Mouse (Mus musculus) neural tube, embryonic 14.5 days (tissue): ENCODE measurements around the gene Prr14l. TPM values are rescaled to one million over a fixed set of nuclear protein-coding genes. Genes with fewer than 3 reads are reported as not detected.
A peak's percentile ranks its signal among the peaks of the same experiment; 100 is the strongest.

Experiments
- ATAC-seq: fragments of 200-750 bp; cut with Nextera tagmentation; 2 replicates; pipeline ENCODE4 v1.8.0; 2017; ENCODE audit warnings: low read depth, mild to moderate bottlenecking, moderate TSS enrichment, moderate library complexity
- H3K27ac ChIP-seq: fragments of 300-500 bp; sonication (generic); 2 replicates; pipeline ENCODE4 v1.5.1; 2014; ENCODE audit warnings: low read depth, mild to moderate bottlenecking, control low read depth, low read length, moderate library complexity, mixed read lengths
- H3K27me3 ChIP-seq: fragments of 300-500 bp; sonication (generic); 2 replicates; pipeline ENCODE4 v1.6.1; 2014; ENCODE audit warnings: low read length; ENCODE audit not compliant: control insufficient read depth, insufficient read depth
- H3K36me3 ChIP-seq: fragments of 300-500 bp; sonication (generic); 2 replicates; pipeline ENCODE4 v1.6.1; 2014; ENCODE audit warnings: low read length, mixed read lengths; ENCODE audit not compliant: control insufficient read depth, insufficient read depth
- H3K4me1 ChIP-seq: fragments of 300-500 bp; sonication (generic); 2 replicates; pipeline ENCODE4 v1.6.1; 2014; ENCODE audit warnings: low read length; ENCODE audit not compliant: control insufficient read depth, insufficient read depth
- H3K4me2 ChIP-seq: fragments of 300-500 bp; sonication (generic); 2 replicates; pipeline ENCODE4 v1.6.1; 2014; ENCODE audit warnings: mild to moderate bottlenecking, low read depth, low read length, control low read depth
- H3K4me3 ChIP-seq: fragments of 300-500 bp; sonication (generic); 2 replicates; pipeline ENCODE4 v1.5.1; 2014; ENCODE audit warnings: low read depth, low read length, control low read depth, mixed read lengths
- H3K9ac ChIP-seq: fragments of 300-500 bp; sonication (generic); replicated peaks from 2 replicates; pipeline ENCODE4 v1.6.1; 2014; ENCODE audit warnings: low read depth, mild to moderate bottlenecking, control low read depth, low read length, mixed read lengths
- H3K9me3 ChIP-seq: fragments of 300-500 bp; sonication (generic); 2 replicates; pipeline ENCODE4 v1.6.1; 2016; ENCODE audit warnings: low read length; ENCODE audit not compliant: control insufficient read depth
- WGBS: fragments of 180-500 bp; shearing (Covaris S2); extraction: QIAGEN DNeasy Blood & Tissue Kit; methylation state at CpG from one replicate; pipeline ENCODE4 v1.1.7; 2014; 5-methylcytosine and 5-hydroxymethylcytosine counted together
- polyA plus RNA-seq: library from polyadenylated mRNA; unstranded; fragments of >200 nt; fragmentation: Nextera tagmentation; extraction: Ambion mirVana; gene quantifications from 2 replicates; pipeline ENCODE4 v1.2.1, GENCODE M21; 2014

Prr14l gene
- 8.9 and 15.6 TPM in 2 replicates for polyA plus RNA-seq

DNA sequence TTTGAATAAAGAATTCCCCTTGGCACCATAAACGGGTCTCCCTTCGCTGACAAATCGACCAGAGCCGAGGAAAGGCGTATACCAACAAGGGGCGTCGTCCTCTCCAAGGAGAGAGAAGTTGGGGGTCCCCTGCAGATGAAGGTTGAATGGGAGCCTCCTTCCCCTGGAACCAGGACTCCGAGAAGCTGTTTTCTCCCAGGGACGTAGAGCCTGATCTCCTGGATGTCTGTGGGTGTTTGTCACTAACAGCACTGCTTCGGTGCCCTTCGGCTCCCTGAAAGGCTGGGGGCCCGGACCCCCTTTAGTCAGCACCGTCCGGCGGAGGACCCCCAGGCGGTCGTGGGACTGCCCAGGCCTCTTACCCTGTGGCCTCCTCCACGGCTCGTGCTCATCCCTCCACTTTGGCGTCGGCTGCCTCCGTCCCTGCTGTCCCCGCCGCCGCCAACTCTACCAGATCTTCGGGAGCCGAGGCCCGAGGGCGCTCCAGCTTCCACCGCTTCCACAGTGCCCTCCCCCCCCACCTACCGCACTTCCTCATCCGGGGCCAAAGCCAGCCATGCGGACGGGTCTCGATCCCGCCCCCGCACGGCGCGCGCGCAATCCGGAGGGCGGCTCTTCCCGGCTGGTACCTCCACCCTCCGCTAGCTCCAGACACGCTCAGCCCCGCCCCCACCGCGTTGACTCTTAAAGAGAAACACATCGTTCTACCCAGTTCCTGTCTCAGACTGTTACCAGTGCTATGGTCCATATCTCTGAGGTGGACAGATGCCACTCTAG is at the start of gene Prr14l:
Gene Prr14l, minus strand, starts transcription at position 526 of the 777 bp plus-strand sequence.
- Histone ChIP-seq H3K4me1 (peaks cover 19% of the 10 kb centered on the region), H3K9ac (peak within 1 kb of the TSS; percentile 95), H3K4me3 (peak within 1 kb of the TSS; percentile 88), H3K27ac (peak within 1 kb of the TSS; percentile 80), H3K27me3 (no peaks in the 10 kb centered on the region), H3K36me3 (no peaks in the 10 kb centered on the region), H3K4me2 (peak within 1 kb of the TSS; percentile 83), H3K9me3 (no peaks in the 10 kb centered on the region)
- ATAC-seq, result peak; percentile 97
- WGBS, result under 1% methylated on average over 50 of the region's 51 CpGs

- Histone ChIP-seq H3K36me3 (peaks cover 21% of the 10 kb centered on the region), H3K27me3 (no peaks in the 10 kb centered on the region), H3K4me2 (no peak overlapping the region), H3K9me3 (no peaks in the 10 kb centered on the region), H3K9ac (no peak overlapping the region), H3K4me3 (no peak overlapping the region), H3K27ac (no peak overlapping the region), H3K4me1 (no peaks in the 10 kb centered on the region)
- WGBS, result 77% methylated on average over 3 of the region's 3 CpGs
- no peak for ATAC-seq
Observed at GRCm38 (mm10) chr5:32886739-32887138, 32.7 kb upstream of the Prr14l start.

DNA sequence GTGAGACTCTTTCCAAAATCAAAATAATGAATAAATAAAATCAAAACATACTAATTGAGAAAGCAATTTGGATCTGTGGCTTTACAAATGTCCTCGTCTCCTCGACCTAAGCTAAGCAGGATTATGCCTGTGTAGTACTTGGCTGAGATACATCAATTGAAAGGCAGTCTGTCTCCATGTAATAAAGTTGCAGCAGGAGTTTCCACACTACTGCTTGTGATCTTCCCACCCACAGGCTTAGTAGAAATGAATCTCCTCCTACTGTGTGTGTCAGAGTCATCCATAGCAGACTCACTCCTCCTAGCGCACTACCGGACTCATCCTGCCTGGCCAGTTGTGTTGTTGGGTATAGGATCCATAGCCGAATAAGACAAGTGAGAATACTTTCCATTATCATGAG is 18.3 kb upstream of the Prr14l start:
- H3K4me2 ChIP-seq, result no peak overlapping the region
- no peaks in the 10 kb centered on the region for H3K4me1 ChIP-seq
- H3K9me3 ChIP-seq, result no peaks in the 10 kb centered on the region
- no peaks in the 10 kb centered on the region for H3K27me3 ChIP-seq
- no peak overlapping the region for H3K4me3 ChIP-seq
- H3K36me3 ChIP-seq, result peaks cover 17% of the 10 kb centered on the region
- no peak for ATAC-seq
- H3K9ac ChIP-seq, result no peak overlapping the region
- 95% methylated on average over 5 of the region's 5 CpGs for WGBS
- H3K27ac ChIP-seq, result no peak overlapping the region

- WGBS, result 98% methylated on average over 5 of the region's 5 CpGs
- Histone ChIP-seq H3K36me3 (peaks cover 11% of the 10 kb centered on the region), H3K9ac (no peak overlapping the region), H3K4me1 (peaks cover 3% of the 10 kb centered on the region; the same call in 1 of the 2 replicates), H3K4me3 (no peak overlapping the region), H3K9me3 (no peaks in the 10 kb centered on the region), H3K27ac (no peak overlapping the region), H3K27me3 (no peaks in the 10 kb centered on the region), H3K4me2 (no peak overlapping the region)
- ATAC-seq, result no peak
Observed at GRCm38 (mm10) chr5:32869389-32870024, 15.5 kb upstream of the Prr14l start.

- ATAC-seq, result peak; percentile 99
- Histone ChIP-seq H3K4me1 (peaks cover 8% of the 10 kb centered on the region), H3K4me3 (peak within 1 kb of the TSS; percentile 62), H3K4me2 (peak within 1 kb of the TSS; percentile 81), H3K9ac (peak within 1 kb of the TSS; percentile 69), H3K36me3 (peaks cover 9% of the 10 kb centered on the region), H3K9me3 (no peaks in the 10 kb centered on the region), H3K27ac (peak within 1 kb of the TSS; percentile 55; the same call in 1 of the 2 replicates), H3K27me3 (no peaks in the 10 kb centered on the region)
- WGBS, result under 1% methylated on average over 62 of the region's 64 CpGs
Observed at GRCm38 (mm10) chr5:32863253-32864228, 9.5 kb upstream of the Prr14l start, which contains the start of gene Depdc5. TSS of gene Depdc5 (plus strand) at chr5:32863701.

- WGBS, result 60% methylated on average over 6 of the region's 6 CpGs
- no peak for ATAC-seq
- Histone ChIP-seq H3K9me3 (no peaks in the 10 kb centered on the region), H3K4me1 (peaks cover 8% of the 10 kb centered on the region), H3K27me3 (no peaks in the 10 kb centered on the region), H3K36me3 (no peaks in the 10 kb centered on the region), H3K4me2 (no peak overlapping the region; the same call in 1 of the 2 replicates), H3K4me3 (no peak overlapping the region; the same call in 1 of the 2 replicates), H3K9ac (no peak overlapping the region), H3K27ac (no peak overlapping the region)
Observed at GRCm38 (mm10) chr5:32862469-32863132, 8.5 kb upstream of the Prr14l start.

DNA sequence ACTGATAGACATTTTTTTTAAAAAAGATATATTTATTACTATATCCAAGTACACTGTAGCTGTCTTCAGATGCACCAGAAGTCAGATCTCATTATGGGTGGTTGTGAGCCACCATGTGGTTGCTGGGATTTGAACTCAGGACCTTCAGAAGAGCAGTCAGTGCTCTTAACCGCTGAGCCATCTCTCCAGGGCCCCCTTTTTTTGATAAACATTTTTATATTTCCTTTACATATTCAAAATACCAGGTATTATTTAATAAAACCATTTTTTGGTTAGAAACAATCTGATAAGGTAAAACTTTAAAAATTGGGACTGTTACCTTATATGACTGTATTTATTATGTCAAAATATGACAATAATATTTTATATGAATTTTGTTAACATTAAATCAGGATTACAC is 7.0 kb upstream of the Prr14l start:
- Histone ChIP-seq H3K4me2 (no peak overlapping the region), H3K4me3 (no peak overlapping the region), H3K9ac (no peak overlapping the region), H3K27ac (no peak overlapping the region), H3K4me1 (peaks cover 8% of the 10 kb centered on the region), H3K36me3 (no peaks in the 10 kb centered on the region), H3K27me3 (no peaks in the 10 kb centered on the region), H3K9me3 (no peaks in the 10 kb centered on the region)
- ATAC-seq, result no peak
- WGBS, result 97% methylated on average over 1 of the region's 1 CpGs

- Histone ChIP-seq H3K27me3 (no peaks in the 10 kb centered on the region), H3K4me1 (peaks cover 6% of the 10 kb centered on the region), H3K4me2 (peak overlapping the region; percentile 64), H3K4me3 (peak overlapping the region; percentile 45), H3K9me3 (no peaks in the 10 kb centered on the region), H3K36me3 (no peaks in the 10 kb centered on the region), H3K9ac (peak overlapping the region; percentile 59), H3K27ac (peak overlapping the region; percentile 45)
- no peak for ATAC-seq
- 2% methylated on average over 6 of the region's 6 CpGs for WGBS
Observed at GRCm38 (mm10) chr5:32857781-32858220, 3.7 kb upstream of the Prr14l start.
